Mouse (Mus musculus) myocyte (in vitro differentiated cells): ENCODE data around the gene Rce1. TPM values are rescaled to one million over a fixed set of nuclear protein-coding genes. Genes with fewer than 3 reads are reported as not detected.

Source experiments
- H3K27me3 ChIP-seq: one replicate; pipeline ENCODE4 v1.6.1; 2011; ENCODE audit not compliant: control insufficient read depth, insufficient read depth, insufficient read length
- H3K36me3 ChIP-seq: one replicate; pipeline ENCODE4 v1.6.1; 2011; ENCODE audit not compliant: control insufficient read depth, insufficient read depth
- H3K4me2 ChIP-seq: one replicate; pipeline ENCODE4 v1.6.1; 2011; ENCODE audit warnings: low read depth, control low read depth
- H3K4me3 ChIP-seq: one replicate; pipeline ENCODE4 v1.5.1; 2011; ENCODE audit warnings: mild to moderate bottlenecking, control low read depth, moderate library complexity
- H3K79me2 ChIP-seq: one replicate; pipeline ENCODE4 v1.6.1; 2011; ENCODE audit not compliant: control insufficient read depth, insufficient read depth
- H3ac ChIP-seq: one replicate; pipeline ENCODE4 v1.6.1; 2011; ENCODE audit not compliant: control insufficient read depth, insufficient read length
- CEBPB ChIP-seq: IDR thresholded peaks from 2 replicates; pipeline ENCODE4 v1.6.1; 2011; ENCODE audit warnings: mild to moderate bottlenecking, moderate library complexity; ENCODE audit not compliant: poor library complexity, insufficient read depth, severe bottlenecking
- E2F4 ChIP-seq: IDR thresholded peaks from one replicate; pipeline ENCODE4 v1.6.1; 2011; ENCODE audit warnings: mild to moderate bottlenecking, control low read depth, moderate library complexity; ENCODE audit not compliant: insufficient read depth
- MAX ChIP-seq: IDR thresholded peaks from one replicate; pipeline ENCODE4 v1.6.1; 2011; ENCODE audit warnings: low read depth, mild to moderate bottlenecking, control low read depth
- MYOD1 ChIP-seq, 3 experiments: IDR thresholded peaks; one replicate each; pipeline ENCODE4 v1.6.1; 2011; ENCODE audit warnings: control low read depth in 2 of 3, low read depth in 2 of 3, mild to moderate bottlenecking in 2 of 3, moderate library complexity in 1 of 3; ENCODE audit not compliant: insufficient read length in 2 of 3, control insufficient read depth in 1 of 3
- MYOG ChIP-seq, 3 experiments: IDR thresholded peaks; one replicate each; pipeline ENCODE4 v1.6.1; 2011; ENCODE audit warnings: control low read depth in 2 of 3, low read depth in 2 of 3, mild to moderate bottlenecking in 2 of 3; ENCODE audit not compliant: insufficient read length in 2 of 3, control insufficient read depth in 1 of 3, insufficient read depth in 1 of 3
- POLR2A ChIP-seq: IDR thresholded peaks from one replicate; pipeline ENCODE4 v1.6.1; 2011; ENCODE audit warnings: low read depth, mild to moderate bottlenecking, control low read depth, moderate library complexity; ENCODE audit not compliant: insufficient read length
- POLR2AphosphoS2 ChIP-seq: IDR thresholded peaks from one replicate; pipeline ENCODE4 v1.6.1; 2011; ENCODE audit warnings: low read depth, control low read depth; ENCODE audit not compliant: insufficient read length
- REST ChIP-seq: IDR thresholded peaks from one replicate; pipeline ENCODE4 v1.6.1; 2011; ENCODE audit warnings: mild to moderate bottlenecking, control low read depth, moderate library complexity; ENCODE audit not compliant: insufficient read depth, insufficient read length
- SRF ChIP-seq: IDR thresholded peaks from one replicate; pipeline ENCODE4 v1.6.1; 2011; ENCODE audit warnings: low read depth; ENCODE audit not compliant: control insufficient read depth, insufficient read length
- TCF12 ChIP-seq: IDR thresholded peaks from one replicate; pipeline ENCODE4 v1.6.1; 2011; ENCODE audit warnings: mild to moderate bottlenecking, control low read depth; ENCODE audit not compliant: poor library complexity, insufficient read depth, severe bottlenecking
- TCF3 ChIP-seq: IDR thresholded peaks from one replicate; pipeline ENCODE4 v1.6.1; 2011; ENCODE audit warnings: low read depth, control low read depth; ENCODE audit not compliant: insufficient read length
- USF1 ChIP-seq: IDR thresholded peaks from one replicate; pipeline ENCODE4 v1.6.1; 2011; ENCODE audit warnings: low read depth, mild to moderate bottlenecking, control low read depth, moderate library complexity
- polyA plus RNA-seq: library from polyadenylated mRNA; unstranded; fragments of >200 nt; fragmentation: generic; extraction: Trizol; gene quantifications from one replicate; pipeline ENCODE4 v1.2.1, GENCODE M21; 2012; ENCODE audit warnings: missing spikeins

Gene Rce1
- polyA plus RNA-seq, 1 experiment, result 43.8 TPM

GRCm38 (mm10) chr19:4622780-4623179, 2.7 kb downstream of the Rce1 start:
- H3K4me2 ChIP-seq, result no peak overlapping the region
- no peaks in the 10 kb centered on the region for H3K36me3 ChIP-seq
- TF ChIP-seq TCF3 (no peak), REST (no peak), MAX (no peak), TCF12 (no peak), USF1 (no peak), SRF (no peak), CEBPB (no peak), MYOG (IDR thresholded peaks at IDR 0.05; ENCODE audit: control insufficient read depth in 1 of 3, insufficient read depth in 1 of 3, insufficient read length in 2 of 3, low read depth in 2 of 3) (no peak), E2F4 (no peak), POLR2AphosphoS2 (no peak), POLR2A (no peak)
- no peaks in the 10 kb centered on the region for H3K27me3 ChIP-seq
- H3K4me3 ChIP-seq, result no peak overlapping the region
- no peak overlapping the region for H3ac ChIP-seq
- H3K79me2 ChIP-seq, result peaks cover 11% of the 10 kb centered on the region

- Histone ChIP-seq H3K79me2 (peaks cover 11% of the 10 kb centered on the region), H3K4me3 (no peak overlapping the region), H3K4me2 (no peak overlapping the region), H3ac (no peak overlapping the region), H3K27me3 (no peaks in the 10 kb centered on the region), H3K36me3 (no peaks in the 10 kb centered on the region)
- TF ChIP-seq E2F4 (no peak), REST (no peak), MYOD1 (IDR thresholded peaks at IDR 0.05; ENCODE audit: control insufficient read depth in 1 of 3, insufficient read length in 2 of 3, low read depth in 2 of 3) (no peak), POLR2A (no peak), TCF3 (no peak), MYOG (IDR thresholded peaks at IDR 0.05; ENCODE audit: control insufficient read depth in 1 of 3, insufficient read depth in 1 of 3, insufficient read length in 2 of 3, low read depth in 2 of 3) (no peak), CEBPB (no peak)
Observed at GRCm38 (mm10) chr19:4620721-4621120, 4.7 kb downstream of the Rce1 start.

- TF ChIP-seq MAX, result no peak
- TF ChIP-seq USF1, result no peak
- no peak for TF ChIP-seq TCF12
- TF ChIP-seq SRF, result no peak
- no peak for TF ChIP-seq E2F4
- no peak for TF ChIP-seq POLR2AphosphoS2
- TF ChIP-seq REST, result no peak
- TF ChIP-seq POLR2A, result no peak
- no peak for TF ChIP-seq CEBPB
- no peak for TF ChIP-seq MYOD1 (IDR thresholded peaks at IDR 0.05; ENCODE audit: control insufficient read depth in 1 of 3, insufficient read length in 2 of 3, low read depth in 2 of 3)
- TF ChIP-seq MYOG (IDR thresholded peaks at IDR 0.05; ENCODE audit: control insufficient read depth in 1 of 3, insufficient read depth in 1 of 3, insufficient read length in 2 of 3, low read depth in 2 of 3), result no peak
- no peak for TF ChIP-seq TCF3
- peaks cover 4% of the 10 kb centered on the region for H3K79me2 ChIP-seq
- no peak overlapping the region for H3ac ChIP-seq
- H3K4me3 ChIP-seq, result no peak overlapping the region
- H3K4me2 ChIP-seq, result no peak overlapping the region
- H3K27me3 ChIP-seq, result no peaks in the 10 kb centered on the region
- H3K36me3 ChIP-seq, result no peaks in the 10 kb centered on the region
Observed at GRCm38 (mm10) chr19:4619461-4619860, 6.0 kb downstream of the Rce1 start.

GRCm38 (mm10) chr19:4618183-4618582, 7.3 kb downstream of the Rce1 start:
- no peaks in the 10 kb centered on the region for H3K36me3 ChIP-seq

More at GRCm38 (mm10) chr19:4618183-4618582, 7.3 kb downstream of the Rce1 start:
- H3ac ChIP-seq, result no peak overlapping the region
- H3K4me3 ChIP-seq, result no peak overlapping the region
- H3K27me3 ChIP-seq, result no peaks in the 10 kb centered on the region
- H3K4me2 ChIP-seq, result no peak overlapping the region
- TF ChIP-seq USF1 (no peak), POLR2AphosphoS2 (no peak), MAX (no peak), POLR2A (no peak), TCF3 (no peak), E2F4 (no peak), TCF12 (no peak), REST (no peak), MYOG (IDR thresholded peaks at IDR 0.05; ENCODE audit: control insufficient read depth in 1 of 3, insufficient read depth in 1 of 3, insufficient read length in 2 of 3, low read depth in 2 of 3) (no peak), CEBPB (no peak), SRF (no peak), MYOD1 (IDR thresholded peaks at IDR 0.05; ENCODE audit: control insufficient read depth in 1 of 3, insufficient read length in 2 of 3, low read depth in 2 of 3) (no peak)
- no peaks in the 10 kb centered on the region for H3K79me2 ChIP-seq
